Mouse (Mus musculus): ENCODE data around the gene Yipf1. TPM values are rescaled to one million over a fixed set of nuclear protein-coding genes. Genes with fewer than 3 reads are reported as not detected.

Yipf1 gene
- polyA plus RNA-seq, 1 experiment from 2014 or later = 61.4 TPM

- Histone ChIP-seq H3K27me3 (no peaks in the 10 kb centered on the region), H3K27ac (replicated peaks) (no peak overlapping the region), H3K9ac (no peak overlapping the region), H3K4me2 (no peak overlapping the region), H3K9me3 (no peaks in the 10 kb centered on the region), H3K4me1 (replicated peaks) (no peaks in the 10 kb centered on the region), H3K4me3 (no peak overlapping the region), H3K36me3 (no peaks in the 10 kb centered on the region)
- no peak for ATAC-seq (ENCODE audit: low FRiP score, low read depth)
- 92% methylated on average over 7 of the region's 7 CpGs for WGBS
Measured at GRCm38 (mm10) chr4:107299779-107300340, 14.3 kb upstream of the Yipf1 start.

GRCm38 (mm10) chr4:107300371-107300770 lies 13.8 kb upstream of the Yipf1 start:
- H3K27ac ChIP-seq (replicated peaks) = no peak overlapping the region
- H3K9ac ChIP-seq = no peak overlapping the region
- no peak overlapping the region for H3K4me2 ChIP-seq
- H3K4me3 ChIP-seq = no peak overlapping the region
- 85% methylated on average over 4 of the region's 4 CpGs for WGBS
- ATAC-seq (ENCODE audit: low FRiP score, low read depth) = no peak
- no peaks in the 10 kb centered on the region for H3K27me3 ChIP-seq
- H3K9me3 ChIP-seq = no peaks in the 10 kb centered on the region
- no peaks in the 10 kb centered on the region for H3K36me3 ChIP-seq
- H3K4me1 ChIP-seq (replicated peaks) = no peaks in the 10 kb centered on the region

- no peak for ATAC-seq (ENCODE audit: low FRiP score, low read depth)
- Histone ChIP-seq H3K27ac (replicated peaks) (no peak overlapping the region), H3K9me3 (no peaks in the 10 kb centered on the region), H3K4me1 (replicated peaks) (no peaks in the 10 kb centered on the region), H3K27me3 (no peaks in the 10 kb centered on the region), H3K9ac (no peak overlapping the region), H3K36me3 (no peaks in the 10 kb centered on the region), H3K4me2 (no peak overlapping the region), H3K4me3 (no peak overlapping the region)
- WGBS = 93% methylated on average over 1 of the region's 1 CpGs
Measured at GRCm38 (mm10) chr4:107300902-107301555, 13.1 kb upstream of the Yipf1 start.

GRCm38 (mm10) chr4:107302221-107302620 lies 11.9 kb upstream of the Yipf1 start:
- no peaks in the 10 kb centered on the region for H3K27me3 ChIP-seq
- WGBS = 87% methylated on average over 9 of the region's 9 CpGs
- H3K4me1 ChIP-seq (replicated peaks) = 0 out of 2 replicates have a peak, but pooled peaks cover 4% of the 10 kb centered on the region
- H3K4me3 ChIP-seq = no peak overlapping the region
- no peak for ATAC-seq (ENCODE audit: low FRiP score, low read depth)
- no peaks in the 10 kb centered on the region for H3K9me3 ChIP-seq
- no peak overlapping the region for H3K9ac ChIP-seq
- H3K36me3 ChIP-seq = no peaks in the 10 kb centered on the region
- H3K4me2 ChIP-seq = no peak overlapping the region
- H3K27ac ChIP-seq (replicated peaks) = no peak overlapping the region

GRCm38 (mm10) chr4:107302832-107303231 lies 11.3 kb upstream of the Yipf1 start:
- H3K27ac ChIP-seq (replicated peaks) = no peak overlapping the region
- no peak for ATAC-seq (ENCODE audit: low FRiP score, low read depth)
- H3K4me3 ChIP-seq = no peak overlapping the region
- H3K9me3 ChIP-seq = no peaks in the 10 kb centered on the region
- no peaks in the 10 kb centered on the region for H3K36me3 ChIP-seq
- H3K27me3 ChIP-seq = no peaks in the 10 kb centered on the region
- H3K4me2 ChIP-seq = no peak overlapping the region
- no peak overlapping the region for H3K9ac ChIP-seq
- 0 out of 2 replicates have a peak, but pooled peaks cover 4% of the 10 kb centered on the region for H3K4me1 ChIP-seq (replicated peaks)
- WGBS = 90% methylated on average over 4 of the region's 4 CpGs

DNA sequence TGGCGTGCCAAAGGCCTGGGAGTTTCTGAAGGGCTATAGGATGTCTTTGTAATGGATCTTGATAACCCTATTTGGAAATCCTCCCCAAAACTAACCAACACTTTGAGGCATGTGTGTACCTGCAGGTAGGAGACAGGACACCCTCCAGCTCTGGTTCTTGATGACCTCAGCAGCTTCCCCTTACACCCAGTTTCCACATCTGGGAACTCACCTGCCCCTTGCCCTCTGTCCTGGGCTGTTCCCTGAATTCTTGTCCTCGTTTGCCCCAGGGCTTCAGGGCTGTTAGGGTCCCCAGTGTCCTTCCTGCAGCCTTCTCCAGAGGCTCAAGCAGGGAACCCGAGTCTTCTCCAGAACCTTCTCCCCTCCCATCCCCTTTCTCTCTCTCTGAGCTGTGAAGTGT lies 10.6 kb upstream of the Yipf1 start:
- 74% methylated on average over 3 of the region's 3 CpGs for WGBS

GRCm38 (mm10) chr4:107306966-107307365 lies 7.2 kb upstream of the Yipf1 start, which contains the start of gene Dio1:
Gene Dio1 (minus strand): TSS chr4:107307169.
- Histone ChIP-seq H3K9ac (no peak within 1 kb of the TSS), H3K27me3 (no peaks in the 10 kb centered on the region), H3K4me1 (replicated peaks) (0 out of 2 replicates have a peak, but pooled peaks cover 4% of the 10 kb centered on the region), H3K9me3 (no peaks in the 10 kb centered on the region), H3K27ac (replicated peaks) (no peak within 1 kb of the TSS), H3K4me3 (no peak within 1 kb of the TSS), H3K36me3 (no peaks in the 10 kb centered on the region), H3K4me2 (no peak within 1 kb of the TSS)
- 68% methylated on average over 6 of the region's 6 CpGs for WGBS
- ATAC-seq (ENCODE audit: low FRiP score, low read depth) = no peak

More for the DNA sequence above, 10.6 kb upstream of the Yipf1 start:
- Histone ChIP-seq H3K27me3 (no peaks in the 10 kb centered on the region), H3K9ac (no peak overlapping the region), H3K4me1 (replicated peaks) (0 out of 2 replicates have a peak, but pooled peaks cover 4% of the 10 kb centered on the region), H3K27ac (replicated peaks) (no peak overlapping the region), H3K4me3 (no peak overlapping the region), H3K36me3 (no peaks in the 10 kb centered on the region), H3K9me3 (no peaks in the 10 kb centered on the region), H3K4me2 (no peak overlapping the region)
- ATAC-seq (ENCODE audit: low FRiP score, low read depth) = no peak

DNA sequence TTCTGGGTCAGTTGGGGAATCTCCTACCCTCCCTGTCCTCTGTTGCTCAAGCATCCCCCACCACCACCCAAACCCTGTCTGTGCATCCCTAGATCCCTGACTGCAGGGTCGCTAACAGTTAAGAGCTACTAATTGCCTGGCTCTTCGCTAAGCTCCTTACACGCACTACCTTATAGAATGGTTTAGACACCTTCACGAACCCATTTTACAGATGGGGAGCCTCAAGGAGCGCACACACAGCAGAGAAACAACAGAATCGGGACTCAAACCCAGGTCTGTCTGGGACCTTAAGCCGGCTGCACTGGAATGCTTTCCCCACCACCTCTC lies 279 bp downstream of the Yipf1 start:
- no peaks in the 10 kb centered on the region for H3K27me3 ChIP-seq
- ATAC-seq (ENCODE audit: low FRiP score, low read depth) = no peak; the same call in 1 of the 2 replicates
- H3K4me1 ChIP-seq (replicated peaks) = peaks cover 16% of the 10 kb centered on the region
- H3K9me3 ChIP-seq = no peaks in the 10 kb centered on the region
- H3K9ac ChIP-seq = peak overlapping the region; percentile 64
- WGBS = 5% methylated on average over 7 of the region's 7 CpGs
- peak overlapping the region; percentile 62 for H3K27ac ChIP-seq (replicated peaks)
- H3K4me3 ChIP-seq = peak overlapping the region; percentile 69
- H3K36me3 ChIP-seq = peaks cover 7% of the 10 kb centered on the region
- peak overlapping the region; percentile 71 for H3K4me2 ChIP-seq

DNA sequence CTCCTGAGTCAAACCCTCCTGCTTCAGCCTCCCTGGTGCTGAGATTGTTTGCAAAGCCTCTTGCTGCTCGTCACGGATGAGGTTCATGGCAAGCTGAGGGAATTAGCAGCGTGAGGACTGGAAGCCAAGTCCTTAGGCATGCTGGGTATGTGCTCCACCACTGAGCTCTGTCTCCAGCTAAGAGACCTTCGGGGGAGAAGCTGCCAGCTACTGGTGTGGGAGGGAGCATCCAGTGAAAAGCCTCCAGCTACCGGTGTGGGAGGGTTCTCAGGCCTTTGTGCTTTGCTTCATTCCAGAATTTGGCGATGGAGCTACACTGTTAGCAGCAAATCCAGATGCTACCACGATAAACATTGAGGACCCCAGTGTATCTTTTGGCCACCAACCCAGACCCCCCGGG lies 4.5 kb downstream of the Yipf1 start:
- H3K36me3 ChIP-seq = peaks cover 41% of the 10 kb centered on the region
- no peak overlapping the region for H3K9ac ChIP-seq
- no peak for ATAC-seq (ENCODE audit: low FRiP score, low read depth)
- H3K4me1 ChIP-seq (replicated peaks) = peaks cover 10% of the 10 kb centered on the region
- no peak overlapping the region for H3K4me3 ChIP-seq
- H3K4me2 ChIP-seq = no peak overlapping the region
- no peak overlapping the region for H3K27ac ChIP-seq (replicated peaks)
- 76% methylated on average over 8 of the region's 8 CpGs for WGBS
- no peaks in the 10 kb centered on the region for H3K9me3 ChIP-seq
- H3K27me3 ChIP-seq = no peaks in the 10 kb centered on the region

DNA sequence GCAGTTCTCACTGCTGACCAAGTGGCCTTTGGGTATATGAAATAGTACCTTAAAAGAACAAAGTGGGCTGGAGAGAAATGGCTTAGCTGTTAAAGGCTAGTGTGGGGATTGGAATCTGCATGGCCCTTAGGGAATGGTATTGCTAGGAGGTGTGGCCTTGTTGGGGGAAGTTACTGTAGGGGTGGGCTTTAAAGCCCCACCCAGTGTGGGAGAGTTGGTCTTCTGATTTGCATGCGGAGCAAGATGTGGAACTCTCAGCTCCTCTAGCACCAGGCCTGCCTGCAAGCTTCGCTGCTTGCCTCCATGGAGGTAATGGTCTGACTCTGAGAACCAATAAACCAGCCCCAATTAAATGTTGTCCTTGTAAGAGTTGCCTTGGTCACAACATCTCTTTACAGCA lies 6.9 kb downstream of the Yipf1 start:
- Histone ChIP-seq H3K9me3 (no peaks in the 10 kb centered on the region), H3K4me3 (no peak overlapping the region), H3K9ac (no peak overlapping the region), H3K4me1 (replicated peaks) (no peaks in the 10 kb centered on the region), H3K36me3 (peaks cover 48% of the 10 kb centered on the region), H3K27ac (replicated peaks) (no peak overlapping the region), H3K27me3 (no peaks in the 10 kb centered on the region), H3K4me2 (no peak overlapping the region)
- WGBS = 71% methylated on average over 2 of the region's 2 CpGs
- no peak for ATAC-seq (ENCODE audit: low FRiP score, low read depth)

GRCm38 (mm10) chr4:107323113-107323512 lies 8.9 kb downstream of the Yipf1 start:
- no peak overlapping the region for H3K9ac ChIP-seq
- 96% methylated on average over 2 of the region's 2 CpGs for WGBS
- H3K4me2 ChIP-seq = no peak overlapping the region
- no peaks in the 10 kb centered on the region for H3K27me3 ChIP-seq
- no peaks in the 10 kb centered on the region for H3K4me1 ChIP-seq (replicated peaks)
- H3K27ac ChIP-seq (replicated peaks) = no peak overlapping the region
- no peak for ATAC-seq (ENCODE audit: low FRiP score, low read depth)
- no peaks in the 10 kb centered on the region for H3K9me3 ChIP-seq
- H3K4me3 ChIP-seq = no peak overlapping the region
- H3K36me3 ChIP-seq = peaks cover 54% of the 10 kb centered on the region

DNA sequence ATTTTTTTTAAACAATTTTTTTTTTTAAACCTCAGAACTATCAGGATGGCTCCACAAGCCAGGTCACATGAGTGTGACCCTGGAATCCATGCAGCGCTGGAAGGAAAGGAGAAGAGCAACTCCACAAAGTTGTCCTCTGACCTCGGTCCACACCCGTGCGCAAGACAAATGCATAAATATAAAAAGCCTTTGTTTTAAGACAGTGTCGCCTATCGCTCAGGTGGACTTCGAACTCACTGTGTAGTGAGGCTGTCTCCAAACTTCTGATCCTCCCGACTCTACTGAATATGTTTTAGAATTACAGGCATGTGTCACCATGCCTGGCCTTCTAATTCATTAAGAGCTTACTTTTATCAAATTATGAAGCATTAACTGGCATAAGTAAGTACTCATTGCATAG lies 14.4 kb downstream of the Yipf1 start:
- Histone ChIP-seq H3K27ac (replicated peaks) (no peak overlapping the region), H3K4me2 (no peak overlapping the region), H3K36me3 (peaks cover 24% of the 10 kb centered on the region), H3K4me3 (no peak overlapping the region), H3K4me1 (replicated peaks) (no peaks in the 10 kb centered on the region), H3K27me3 (no peaks in the 10 kb centered on the region), H3K9ac (no peak overlapping the region), H3K9me3 (no peaks in the 10 kb centered on the region)
- WGBS = 95% methylated on average over 8 of the region's 8 CpGs
- no peak for ATAC-seq (ENCODE audit: low FRiP score, low read depth)

GRCm38 (mm10) chr4:107333514-107333913 lies 19.4 kb downstream of the Yipf1 start:
- peaks cover 13% of the 10 kb centered on the region; the same call in 1 of the 2 replicates for H3K36me3 ChIP-seq
- H3K27ac ChIP-seq (replicated peaks) = no peak overlapping the region
- no peak overlapping the region for H3K9ac ChIP-seq
- H3K4me2 ChIP-seq = no peak overlapping the region
- WGBS = 91% methylated on average over 4 of the region's 4 CpGs
- no peaks in the 10 kb centered on the region for H3K27me3 ChIP-seq
- no peaks in the 10 kb centered on the region for H3K4me1 ChIP-seq (replicated peaks)
- H3K9me3 ChIP-seq = no peaks in the 10 kb centered on the region
- H3K4me3 ChIP-seq = no peak overlapping the region
- ATAC-seq (ENCODE audit: low FRiP score, low read depth) = no peak
